Mouse (Mus musculus) stomach, embryonic 14.5 days (tissue): ENCODE measurements around the gene Tstd1. TPM values are rescaled to one million over a fixed set of nuclear protein-coding genes. Genes with fewer than 3 reads are reported as not detected.

Experiments used
- ATAC-seq: fragments of 200-750 bp; cut with Nextera tagmentation; 2 replicates; pipeline ENCODE4 v1.8.0; 2017; ENCODE audit warnings: low read depth, moderate TSS enrichment; ENCODE audit not compliant: insufficient number of reproducible peaks, insufficient read depth, low FRiP score
- H3K27ac ChIP-seq: fragments of 300-500 bp; sonication (generic); 2 replicates; pipeline ENCODE4 v1.5.1; 2014; ENCODE audit warnings: mild to moderate bottlenecking, low read length, moderate library complexity, mixed read lengths
- H3K27me3 ChIP-seq: fragments of 300-500 bp; sonication (generic); 2 replicates; pipeline ENCODE4 v1.6.1; 2014; ENCODE audit warnings: low read length, control low read depth, mixed read lengths; ENCODE audit not compliant: control insufficient read depth, insufficient read depth
- H3K36me3 ChIP-seq: fragments of 300-500 bp; sonication (generic); 2 replicates; pipeline ENCODE4 v1.6.1; 2014; ENCODE audit warnings: mild to moderate bottlenecking, control low read depth, low read length, moderate library complexity, mixed read lengths; ENCODE audit not compliant: control insufficient read depth, insufficient read depth
- H3K4me1 ChIP-seq: fragments of 300-500 bp; sonication (generic); 2 replicates; pipeline ENCODE4 v1.6.1; 2014; ENCODE audit warnings: low read length, control low read depth, mixed read lengths; ENCODE audit not compliant: control insufficient read depth, insufficient read depth
- H3K4me2 ChIP-seq: fragments of 300-500 bp; sonication (generic); replicated peaks from 2 replicates; pipeline ENCODE4 v1.6.1; 2014; ENCODE audit warnings: low read depth, low read length, control low read depth
- H3K4me3 ChIP-seq: fragments of 300-500 bp; sonication (generic); 2 replicates; pipeline ENCODE4 v1.5.1; 2014; ENCODE audit warnings: low read depth, low read length, control low read depth
- H3K9ac ChIP-seq: fragments of 300-500 bp; sonication (generic); replicated peaks from 2 replicates; pipeline ENCODE4 v1.6.1; 2014; ENCODE audit warnings: low read depth, mild to moderate bottlenecking, control low read depth, low read length, moderate library complexity, mixed read lengths
- H3K9me3 ChIP-seq: fragments of 300-500 bp; sonication (generic); 2 replicates; pipeline ENCODE4 v1.6.1; 2016; ENCODE audit warnings: low read depth, low read length, control low read depth; ENCODE audit not compliant: control insufficient read depth
- WGBS: fragments of 180-500 bp; shearing (Covaris S2); extraction: QIAGEN DNeasy Blood & Tissue Kit; methylation state at CpG from one replicate; pipeline ENCODE4 v1.1.7; 2014; 5-methylcytosine and 5-hydroxymethylcytosine counted together
- polyA plus RNA-seq: library from polyadenylated mRNA; unstranded; fragments of >200 nt; fragmentation: Nextera tagmentation; extraction: Ambion mirVana; gene quantifications from 2 replicates; pipeline ENCODE4 v1.2.1, GENCODE M21; 2014

The Tstd1 gene
- polyA plus RNA-seq, 1 experiment from 2014 or later: 3.1 TPM

GRCm38 (mm10) chr1:171422504-171423095 is 3.9 kb downstream of the Tstd1 start:
- ATAC-seq: no peak
- whole genome bisulfite sequencing: 74% methylated on average over 8 of the region's 8 CpGs

GRCm38 (mm10) chr1:171424638-171425037 is 6.0 kb downstream of the Tstd1 start:
- no peak overlapping the region for H3K4me2 ChIP-seq
- H3K9me3 ChIP-seq: no peaks in the 10 kb centered on the region
- no peak for ATAC-seq
- WGBS: 44% methylated on average over 5 of the region's 5 CpGs
- no peak overlapping the region for H3K9ac ChIP-seq
- peaks cover 4% of the 10 kb centered on the region for H3K36me3 ChIP-seq
- no peak overlapping the region for H3K27ac ChIP-seq
- no peak overlapping the region for H3K4me3 ChIP-seq
- 0 out of 2 replicates have a peak, but pooled peaks cover 4% of the 10 kb centered on the region for H3K4me1 ChIP-seq
- no peaks in the 10 kb centered on the region for H3K27me3 ChIP-seq

More at GRCm38 (mm10) chr1:171422504-171423095, 3.9 kb downstream of the Tstd1 start:
- no peak overlapping the region for H3K9ac ChIP-seq
- H3K4me1 ChIP-seq: 0 out of 2 replicates have a peak, but pooled peaks cover 4% of the 10 kb centered on the region
- peaks cover 19% of the 10 kb centered on the region for H3K36me3 ChIP-seq
- H3K9me3 ChIP-seq: no peaks in the 10 kb centered on the region
- no peak overlapping the region for H3K4me2 ChIP-seq
- no peak overlapping the region for H3K4me3 ChIP-seq
- no peak overlapping the region for H3K27ac ChIP-seq
- no peaks in the 10 kb centered on the region for H3K27me3 ChIP-seq

GRCm38 (mm10) chr1:171425126-171425525 is 6.5 kb downstream of the Tstd1 start:
- Histone ChIP-seq H3K9ac (no peak overlapping the region), H3K36me3 (peaks cover 4% of the 10 kb centered on the region), H3K4me2 (no peak overlapping the region), H3K27ac (no peak overlapping the region), H3K27me3 (no peaks in the 10 kb centered on the region), H3K4me3 (no peak overlapping the region), H3K9me3 (no peaks in the 10 kb centered on the region), H3K4me1 (0 out of 2 replicates have a peak, but pooled peaks cover 4% of the 10 kb centered on the region)
- no peak for ATAC-seq
- WGBS: 38% methylated on average over 4 of the region's 4 CpGs

- H3K27ac ChIP-seq: no peak overlapping the region
- H3K9me3 ChIP-seq: no peaks in the 10 kb centered on the region
- no peaks in the 10 kb centered on the region for H3K27me3 ChIP-seq
- 81% methylated on average over 5 of the region's 5 CpGs for WGBS
- H3K4me1 ChIP-seq: no peaks in the 10 kb centered on the region
- ATAC-seq: no peak
- no peaks in the 10 kb centered on the region for H3K36me3 ChIP-seq
- H3K4me3 ChIP-seq: no peak overlapping the region
- H3K9ac ChIP-seq: no peak overlapping the region
- no peak overlapping the region for H3K4me2 ChIP-seq
Observed at GRCm38 (mm10) chr1:171432158-171432557, 13.5 kb downstream of the Tstd1 start.

GRCm38 (mm10) chr1:171435288-171435814 is 16.7 kb downstream of the Tstd1 start:
- Histone ChIP-seq H3K9me3 (no peaks in the 10 kb centered on the region), H3K9ac (no peak overlapping the region), H3K4me3 (no peak overlapping the region), H3K27me3 (no peaks in the 10 kb centered on the region), H3K4me1 (peaks cover 11% of the 10 kb centered on the region; the same call in 1 of the 2 replicates), H3K27ac (no peak overlapping the region), H3K4me2 (no peak overlapping the region), H3K36me3 (no peaks in the 10 kb centered on the region)
- WGBS: 22% methylated on average over 7 of the region's 7 CpGs
- no peak for ATAC-seq

GRCm38 (mm10) chr1:171435974-171436373 is 17.3 kb downstream of the Tstd1 start:
- H3K9me3 ChIP-seq: no peaks in the 10 kb centered on the region
- no peak for ATAC-seq
- no peaks in the 10 kb centered on the region for H3K36me3 ChIP-seq
- H3K4me2 ChIP-seq: no peak overlapping the region
- H3K27me3 ChIP-seq: no peaks in the 10 kb centered on the region
- H3K4me3 ChIP-seq: no peak overlapping the region
- no peak overlapping the region for H3K27ac ChIP-seq
- 36% methylated on average over 1 of the region's 1 CpGs for WGBS
- no peak overlapping the region for H3K9ac ChIP-seq
- H3K4me1 ChIP-seq: peaks cover 18% of the 10 kb centered on the region

GRCm38 (mm10) chr1:171437264-171438013 is 18.8 kb downstream of the Tstd1 start, which contains the start of gene F11r:
Gene F11r (plus strand): TSS chr1:171437535.
- H3K36me3 ChIP-seq: no peaks in the 10 kb centered on the region
- ATAC-seq: peak; percentile 77
- WGBS: 1% methylated on average over 46 of the region's 46 CpGs
- H3K4me1 ChIP-seq: peaks cover 20% of the 10 kb centered on the region
- no peaks in the 10 kb centered on the region for H3K9me3 ChIP-seq
- H3K9ac ChIP-seq: peak within 1 kb of the TSS; percentile 58
- peak within 1 kb of the TSS; percentile 47 for H3K4me3 ChIP-seq
- H3K27ac ChIP-seq: peak within 1 kb of the TSS; percentile 64
- H3K4me2 ChIP-seq: peak within 1 kb of the TSS; percentile 53
- no peaks in the 10 kb centered on the region for H3K27me3 ChIP-seq

- H3K27ac ChIP-seq: peak overlapping the region; percentile 64
- H3K9ac ChIP-seq: peak overlapping the region; percentile 58
- H3K4me1 ChIP-seq: peaks cover 20% of the 10 kb centered on the region
- ATAC-seq: no peak
- H3K36me3 ChIP-seq: no peaks in the 10 kb centered on the region
- H3K27me3 ChIP-seq: no peaks in the 10 kb centered on the region
- peak overlapping the region; percentile 47 for H3K4me3 ChIP-seq
- WGBS: 3% methylated on average over 18 of the region's 18 CpGs
- H3K9me3 ChIP-seq: no peaks in the 10 kb centered on the region
- peak overlapping the region; percentile 53 for H3K4me2 ChIP-seq
Observed at GRCm38 (mm10) chr1:171438014-171438670, 19.5 kb downstream of the Tstd1 start.
